Mouse (Mus musculus): ENCODE data around the gene Sspo. TPM values are rescaled to one million over a fixed set of nuclear protein-coding genes. Genes with fewer than 3 reads are reported as not detected.
"Not testable (repeated sequence)": the region's sequence is repeated elsewhere in the genome, so short reads cannot be mapped to it uniquely, and the experiment has no call there.

Sspo gene
- polyA plus RNA-seq, 1 experiment from 2014 or later: 0.58 TPM

- H3K27me3 ChIP-seq (ENCODE audit: control insufficient read depth, insufficient read depth, low read length): no peaks in the 10 kb centered on the region
- no peaks in the 10 kb centered on the region for H3K9me3 ChIP-seq (ENCODE audit: control insufficient read depth, low read length)
- no peak overlapping the region for H3K9ac ChIP-seq (ENCODE audit: low read length)
- H3K36me3 ChIP-seq (ENCODE audit: control insufficient read depth, insufficient read depth, low read length): peaks cover 64% of the 10 kb centered on the region
- no peak overlapping the region for H3K27ac ChIP-seq (replicated peaks in 1 of 2; ENCODE audit: control insufficient read depth in 1 of 2, insufficient read depth in 1 of 2, low read depth in 2 of 2, low read length in 2 of 2)
- H3K4me3 ChIP-seq (ENCODE audit: control insufficient read depth in 1 of 2, insufficient read depth in 1 of 2, low read depth in 1 of 2, low read length in 2 of 2): no peak overlapping the region
- WGBS: 84% methylated on average over 7 of the region's 7 CpGs
- no peaks in the 10 kb centered on the region for H3K4me1 ChIP-seq (ENCODE audit: control insufficient read depth in 2 of 2, insufficient read depth in 2 of 2, low read length in 2 of 2)
- H3K4me2 ChIP-seq (ENCODE audit: low read length): no peak overlapping the region
- no peak for ATAC-seq (ENCODE audit: insufficient number of reproducible peaks, insufficient read depth, low FRiP score, low read depth)
Measured at GRCm38 (mm10) chr6:48511861-48512260, 63.8 kb downstream of the Sspo start.

- not testable (repeated sequence) for H3K9ac ChIP-seq (ENCODE audit: low read length); H3K27ac ChIP-seq (replicated peaks in 1 of 2; ENCODE audit: control insufficient read depth in 1 of 2, insufficient read depth in 1 of 2, low read depth in 2 of 2, low read length in 2 of 2); H3K4me2 ChIP-seq (ENCODE audit: low read length); H3K27me3 ChIP-seq (ENCODE audit: control insufficient read depth, insufficient read depth, low read length); H3K36me3 ChIP-seq (ENCODE audit: control insufficient read depth, insufficient read depth, low read length); ATAC-seq (ENCODE audit: insufficient number of reproducible peaks, insufficient read depth, low FRiP score, low read depth); H3K9me3 ChIP-seq (ENCODE audit: control insufficient read depth, low read length); H3K4me1 ChIP-seq (ENCODE audit: control insufficient read depth in 2 of 2, insufficient read depth in 2 of 2, low read length in 2 of 2); H3K4me3 ChIP-seq (ENCODE audit: control insufficient read depth in 1 of 2, insufficient read depth in 1 of 2, low read depth in 1 of 2, low read length in 2 of 2)
- 99% methylated on average over 13 of the region's 16 CpGs for WGBS
Measured at GRCm38 (mm10) chr6:48524882-48525281, 76.9 kb downstream of the Sspo start.

GRCm38 (mm10) chr6:48527901-48528300 is 79.9 kb downstream of the Sspo start:
- H3K4me3 ChIP-seq (ENCODE audit: control insufficient read depth in 1 of 2, insufficient read depth in 1 of 2, low read depth in 1 of 2, low read length in 2 of 2): no peak overlapping the region
- H3K4me2 ChIP-seq (ENCODE audit: low read length): no peak overlapping the region
- ATAC-seq (ENCODE audit: insufficient number of reproducible peaks, insufficient read depth, low FRiP score, low read depth): no peak
- peaks cover 9 to 16% of the 10 kb centered on the region in 2 experiments for H3K4me1 ChIP-seq (ENCODE audit: control insufficient read depth in 2 of 2, insufficient read depth in 2 of 2, low read length in 2 of 2)
- 0 out of 2 replicates have a peak, but pooled peaks cover 5% of the 10 kb centered on the region for H3K36me3 ChIP-seq (ENCODE audit: control insufficient read depth, insufficient read depth, low read length)
- H3K27me3 ChIP-seq (ENCODE audit: control insufficient read depth, insufficient read depth, low read length): no peaks in the 10 kb centered on the region
- no peak overlapping the region for H3K27ac ChIP-seq (replicated peaks in 1 of 2; ENCODE audit: control insufficient read depth in 1 of 2, insufficient read depth in 1 of 2, low read depth in 2 of 2, low read length in 2 of 2)
- 61% methylated on average over 9 of the region's 9 CpGs for WGBS
- no peak overlapping the region for H3K9ac ChIP-seq (ENCODE audit: low read length)
- H3K9me3 ChIP-seq (ENCODE audit: control insufficient read depth, low read length): no peaks in the 10 kb centered on the region

GRCm38 (mm10) chr6:48529261-48529660 is 81.2 kb downstream of the Sspo start:
- Histone ChIP-seq H3K4me2 (ENCODE audit: low read length) (no peak overlapping the region), H3K27me3 (ENCODE audit: control insufficient read depth, insufficient read depth, low read length) (no peaks in the 10 kb centered on the region), H3K4me3 (ENCODE audit: control insufficient read depth in 1 of 2, insufficient read depth in 1 of 2, low read depth in 1 of 2, low read length in 2 of 2) (no peak overlapping the region), H3K4me1 (ENCODE audit: control insufficient read depth in 2 of 2, insufficient read depth in 2 of 2, low read length in 2 of 2) (peaks cover 9 to 16% of the 10 kb centered on the region in 2 experiments), H3K9me3 (ENCODE audit: control insufficient read depth, low read length) (no peaks in the 10 kb centered on the region), H3K36me3 (ENCODE audit: control insufficient read depth, insufficient read depth, low read length) (0 out of 2 replicates have a peak, but pooled peaks cover 5% of the 10 kb centered on the region), H3K27ac (replicated peaks in 1 of 2; ENCODE audit: control insufficient read depth in 1 of 2, insufficient read depth in 1 of 2, low read depth in 2 of 2, low read length in 2 of 2) (no peak overlapping the region), H3K9ac (ENCODE audit: low read length) (no peak overlapping the region)
- ATAC-seq (ENCODE audit: insufficient number of reproducible peaks, insufficient read depth, low FRiP score, low read depth): no peak
- WGBS: 69% methylated on average over 14 of the region's 14 CpGs

- Histone ChIP-seq H3K4me2 (ENCODE audit: low read length) (no peak overlapping the region), H3K9me3 (ENCODE audit: control insufficient read depth, low read length) (no peaks in the 10 kb centered on the region), H3K4me1 (ENCODE audit: control insufficient read depth in 2 of 2, insufficient read depth in 2 of 2, low read length in 2 of 2) (peaks cover 9 to 16% of the 10 kb centered on the region in 2 experiments), H3K36me3 (ENCODE audit: control insufficient read depth, insufficient read depth, low read length) (0 out of 2 replicates have a peak, but pooled peaks cover 5% of the 10 kb centered on the region), H3K4me3 (ENCODE audit: control insufficient read depth in 1 of 2, insufficient read depth in 1 of 2, low read depth in 1 of 2, low read length in 2 of 2) (no peak overlapping the region), H3K27me3 (ENCODE audit: control insufficient read depth, insufficient read depth, low read length) (no peaks in the 10 kb centered on the region), H3K9ac (ENCODE audit: low read length) (no peak overlapping the region), H3K27ac (replicated peaks in 1 of 2; ENCODE audit: control insufficient read depth in 1 of 2, insufficient read depth in 1 of 2, low read depth in 2 of 2, low read length in 2 of 2) (no peak overlapping the region)
- WGBS: 78% methylated on average over 16 of the region's 16 CpGs
- ATAC-seq (ENCODE audit: insufficient number of reproducible peaks, insufficient read depth, low FRiP score, low read depth): no peak
Measured at GRCm38 (mm10) chr6:48529871-48530440, 81.9 kb downstream of the Sspo start.

- no peaks in the 10 kb centered on the region for H3K27me3 ChIP-seq (ENCODE audit: control insufficient read depth, insufficient read depth, low read length)
- H3K4me3 ChIP-seq (ENCODE audit: control insufficient read depth in 1 of 2, insufficient read depth in 1 of 2, low read depth in 1 of 2, low read length in 2 of 2): no peak overlapping the region
- peaks cover 9 to 16% of the 10 kb centered on the region in 2 experiments for H3K4me1 ChIP-seq (ENCODE audit: control insufficient read depth in 2 of 2, insufficient read depth in 2 of 2, low read length in 2 of 2)
- H3K27ac ChIP-seq (replicated peaks in 1 of 2; ENCODE audit: control insufficient read depth in 1 of 2, insufficient read depth in 1 of 2, low read depth in 2 of 2, low read length in 2 of 2): no peak overlapping the region
- no peak overlapping the region for H3K9ac ChIP-seq (ENCODE audit: low read length)
- H3K4me2 ChIP-seq (ENCODE audit: low read length): no peak overlapping the region
- 23% methylated on average over 2 of the region's 2 CpGs for WGBS
- no peak for ATAC-seq (ENCODE audit: insufficient number of reproducible peaks, insufficient read depth, low FRiP score, low read depth)
- 0 out of 2 replicates have a peak, but pooled peaks cover 5% of the 10 kb centered on the region for H3K36me3 ChIP-seq (ENCODE audit: control insufficient read depth, insufficient read depth, low read length)
- no peaks in the 10 kb centered on the region for H3K9me3 ChIP-seq (ENCODE audit: control insufficient read depth, low read length)
Measured at GRCm38 (mm10) chr6:48530862-48531261, 82.8 kb downstream of the Sspo start.

- WGBS: 82% methylated on average over 2 of the region's 2 CpGs
- Histone ChIP-seq H3K4me1 (ENCODE audit: control insufficient read depth in 2 of 2, insufficient read depth in 2 of 2, low read length in 2 of 2) (peaks cover 18 to 21% of the 10 kb centered on the region in 2 experiments), H3K9me3 (ENCODE audit: control insufficient read depth, low read length) (no peaks in the 10 kb centered on the region), H3K9ac (ENCODE audit: low read length) (no peak overlapping the region), H3K4me3 (ENCODE audit: control insufficient read depth in 1 of 2, insufficient read depth in 1 of 2, low read depth in 1 of 2, low read length in 2 of 2) (no peak overlapping the region), H3K27ac (replicated peaks in 1 of 2; ENCODE audit: control insufficient read depth in 1 of 2, insufficient read depth in 1 of 2, low read depth in 2 of 2, low read length in 2 of 2) (no peak overlapping the region), H3K4me2 (ENCODE audit: low read length) (no peak overlapping the region), H3K36me3 (ENCODE audit: control insufficient read depth, insufficient read depth, low read length) (0 out of 2 replicates have a peak, but pooled peaks cover 5% of the 10 kb centered on the region), H3K27me3 (ENCODE audit: control insufficient read depth, insufficient read depth, low read length) (no peaks in the 10 kb centered on the region)
- ATAC-seq (ENCODE audit: insufficient number of reproducible peaks, insufficient read depth, low FRiP score, low read depth): no peak
Measured at GRCm38 (mm10) chr6:48533475-48533874, 85.4 kb downstream of the Sspo start.

GRCm38 (mm10) chr6:48534913-48535312 is 86.9 kb downstream of the Sspo start:
- no peak overlapping the region for H3K9ac ChIP-seq (ENCODE audit: low read length)

More at GRCm38 (mm10) chr6:48534913-48535312, 86.9 kb downstream of the Sspo start:
- Histone ChIP-seq H3K27me3 (ENCODE audit: control insufficient read depth, insufficient read depth, low read length) (no peaks in the 10 kb centered on the region), H3K9me3 (ENCODE audit: control insufficient read depth, low read length) (no peaks in the 10 kb centered on the region), H3K27ac (replicated peaks in 1 of 2; ENCODE audit: control insufficient read depth in 1 of 2, insufficient read depth in 1 of 2, low read depth in 2 of 2, low read length in 2 of 2) (no peak overlapping the region), H3K4me1 (ENCODE audit: control insufficient read depth in 2 of 2, insufficient read depth in 2 of 2, low read length in 2 of 2) (peaks cover 18 to 20% of the 10 kb centered on the region in 2 experiments), H3K36me3 (ENCODE audit: control insufficient read depth, insufficient read depth, low read length) (no peaks in the 10 kb centered on the region), H3K4me2 (ENCODE audit: low read length) (no peak overlapping the region), H3K4me3 (ENCODE audit: control insufficient read depth in 1 of 2, insufficient read depth in 1 of 2, low read depth in 1 of 2, low read length in 2 of 2) (no peak overlapping the region)
- WGBS: 71% methylated on average over 8 of the region's 8 CpGs
- no peak for ATAC-seq (ENCODE audit: insufficient number of reproducible peaks, insufficient read depth, low FRiP score, low read depth)
